Mouse (Mus musculus) c-Kit-negative CD71-positive TER-119-positive erythroid progenitor cells, embryonic 14.5 days (primary cell): ENCODE measurements at regions not wholly inside any gene's neighbourhood (a gene's known extent, or its start where the extent isn't known, plus 50 kb on each side); places are given as distances from the start of the nearest gene placed in this dataset.
A peak's percentile ranks its signal among the peaks of the same experiment; 100 is the strongest.

ENCODE experiments used
- DNase-seq: peaks from one replicate; pipeline ENCODE4 v3.0.0-alpha.2; 2013; ENCODE audit warnings: low read depth, low spot score

DNA sequence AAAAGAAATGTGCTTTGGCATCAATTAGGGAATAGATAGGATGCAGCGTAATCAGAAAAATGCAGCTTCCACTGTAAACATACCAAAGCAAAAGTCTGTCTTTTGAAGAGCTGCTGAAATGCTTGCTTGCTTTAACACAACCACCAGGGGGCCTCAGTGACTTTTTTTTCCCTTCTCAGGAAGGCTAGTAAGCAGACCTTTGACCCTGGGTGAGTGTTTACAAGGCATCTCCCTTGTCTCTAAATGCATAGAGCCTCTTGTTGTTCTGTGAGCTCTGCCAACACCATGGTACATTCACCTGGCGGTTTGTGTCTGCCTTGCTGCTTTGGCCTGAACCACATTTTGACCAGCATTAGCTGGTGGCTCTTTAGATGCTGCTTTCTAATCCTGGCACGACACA lies 191.9 kb upstream of the C9orf72 start:
- no peak for DNase-seq

DNA sequence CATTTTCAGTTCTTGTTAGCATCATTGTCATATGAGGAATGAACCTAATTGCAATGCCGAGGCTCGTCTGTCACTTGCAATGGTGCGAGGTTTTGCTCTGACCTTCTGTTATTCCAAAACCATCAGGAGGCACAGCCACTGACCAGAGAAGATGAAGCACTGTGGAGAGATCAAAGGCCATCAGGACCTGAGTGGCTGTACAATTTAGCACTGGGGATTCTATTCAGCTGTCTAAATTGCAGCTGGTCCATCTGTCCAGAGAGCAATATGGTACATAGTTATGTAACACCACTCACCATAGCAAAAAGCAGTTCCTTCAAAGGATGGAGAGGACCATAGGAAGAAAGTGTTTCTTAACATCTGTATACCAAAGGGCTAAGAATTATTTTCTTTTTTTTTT lies 187.5 kb upstream of the C9orf72 start:
- no peak for DNase-seq

DNA sequence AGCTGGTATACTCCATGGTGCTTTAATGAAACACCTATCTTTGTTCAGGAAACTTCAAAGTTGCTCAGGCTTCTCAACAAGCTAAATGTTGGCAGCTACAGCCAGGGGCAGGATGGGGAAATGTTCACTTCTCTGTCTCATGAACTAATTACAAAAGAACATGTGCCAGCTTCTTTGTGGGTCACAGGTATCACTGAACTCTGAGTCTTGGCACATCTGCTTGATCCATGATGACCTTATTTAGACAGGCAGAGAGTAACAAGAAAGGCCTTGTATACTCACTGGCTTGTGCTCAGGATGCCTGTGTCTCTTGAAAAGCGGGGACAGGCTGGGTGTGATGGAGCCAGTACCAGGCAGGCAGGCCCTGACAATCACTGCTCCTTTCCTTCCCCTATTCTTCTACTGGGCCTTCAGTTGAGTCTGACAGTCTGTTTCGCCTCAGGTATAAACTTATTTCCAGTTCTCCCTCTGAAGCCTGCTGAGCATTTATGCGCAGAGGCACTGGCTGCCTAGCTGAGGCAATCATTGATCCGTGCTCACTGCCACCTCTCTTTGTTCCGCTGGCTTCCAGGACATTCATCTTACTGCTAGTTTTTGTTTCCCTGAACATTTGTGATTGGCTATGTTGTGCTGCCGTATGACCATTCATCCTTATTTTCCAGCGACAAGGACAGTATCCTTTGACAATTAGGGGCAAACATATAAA lies 179.5 kb upstream of the C9orf72 start:
- no peak for DNase-seq

DNA sequence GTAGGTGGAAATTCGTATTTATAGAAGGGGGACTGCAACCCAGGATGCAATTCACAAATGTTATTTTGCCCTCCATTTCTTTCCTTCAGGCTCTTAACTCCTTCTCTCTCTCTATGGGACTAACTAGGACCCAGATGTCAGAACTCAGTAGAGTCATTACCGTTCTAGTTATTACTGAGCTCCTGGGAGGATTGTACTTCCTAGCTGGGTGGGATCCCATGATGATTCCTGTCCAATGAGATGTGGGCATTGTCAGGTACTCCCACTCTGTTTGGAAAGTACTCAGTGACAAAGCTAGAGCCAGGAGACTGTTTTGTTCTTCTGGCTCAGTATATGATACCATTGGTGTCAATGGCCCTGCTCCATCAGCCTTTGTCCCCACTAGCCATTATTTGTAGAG lies 178.1 kb upstream of the C9orf72 start:
- DNase-seq: no peak

DNA sequence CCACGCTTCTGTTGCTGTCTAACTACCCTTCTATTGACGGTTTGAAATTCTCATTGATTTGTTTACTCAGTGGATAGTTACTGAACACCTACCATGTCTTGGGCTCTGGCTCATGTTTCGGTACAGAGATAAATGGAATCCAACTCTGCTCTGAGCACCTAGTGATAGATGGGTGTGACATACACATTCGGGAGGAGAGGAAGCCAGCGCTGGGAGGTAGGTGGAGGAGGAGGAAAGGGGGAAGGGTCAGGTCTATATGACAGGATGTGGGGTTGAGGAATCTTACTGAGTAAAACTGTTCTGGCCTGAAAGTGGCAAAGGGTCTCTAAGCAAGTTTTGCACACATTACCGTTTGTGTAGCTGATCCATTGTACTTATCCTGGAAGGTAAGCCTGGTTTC lies 177.6 kb upstream of the C9orf72 start:
- DNase-seq: no peak

DNA sequence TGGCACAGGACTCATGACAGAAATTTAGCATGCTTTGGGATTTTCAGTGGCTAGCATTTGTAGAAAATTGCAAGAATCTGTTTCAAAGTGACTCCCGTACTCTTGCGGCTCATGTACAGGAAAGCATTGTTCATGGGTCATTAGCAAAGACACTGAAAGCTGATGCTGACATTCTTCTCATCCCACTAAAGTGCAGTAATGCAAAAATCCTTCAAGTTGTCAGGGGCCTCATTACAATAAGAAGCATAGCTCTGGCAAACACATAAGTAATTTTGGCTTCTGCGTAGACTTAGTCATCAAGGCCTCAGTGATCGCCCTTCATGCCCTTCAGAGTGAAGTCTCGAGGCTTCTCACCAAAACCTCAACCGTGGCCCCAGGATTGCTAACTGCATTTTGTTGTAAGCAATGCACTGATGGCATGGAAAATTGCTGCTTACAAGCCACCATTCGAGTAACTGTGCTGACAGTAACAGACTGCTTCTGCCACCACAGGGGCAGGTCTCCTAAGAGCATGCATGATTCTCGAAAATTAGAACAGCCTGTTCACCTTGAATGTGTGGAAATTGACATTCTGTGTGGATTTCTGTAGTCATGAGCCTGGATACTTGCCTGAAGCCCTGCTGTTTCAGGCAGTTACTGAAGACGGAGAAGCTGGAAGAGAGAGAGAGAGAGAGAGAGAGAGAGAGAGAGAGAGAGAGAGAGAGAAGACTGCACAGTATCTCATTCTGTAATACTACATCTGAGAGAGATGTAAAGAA lies 176.6 kb upstream of the C9orf72 start:
- no peak for DNase-seq

DNA sequence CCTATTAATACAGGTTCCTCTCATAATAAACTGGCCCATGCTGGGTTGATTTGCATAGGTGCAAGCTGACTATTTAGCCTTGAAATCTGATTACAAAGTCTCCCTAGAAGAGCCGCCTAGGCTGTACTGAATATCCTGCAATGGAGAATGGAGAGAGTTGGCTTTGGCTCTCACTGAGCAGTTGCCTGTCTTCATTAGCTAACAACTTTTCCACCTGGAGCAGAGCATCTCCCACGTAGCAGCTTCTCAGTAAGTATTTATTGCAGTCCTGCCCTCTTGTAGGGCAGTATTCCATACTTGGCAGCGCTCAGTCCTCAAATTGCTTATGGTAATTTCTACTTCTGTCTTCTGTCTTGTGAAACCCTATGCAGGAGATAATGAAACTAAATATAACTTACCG lies 175.8 kb upstream of the C9orf72 start:
- DNase-seq: no peak

DNA sequence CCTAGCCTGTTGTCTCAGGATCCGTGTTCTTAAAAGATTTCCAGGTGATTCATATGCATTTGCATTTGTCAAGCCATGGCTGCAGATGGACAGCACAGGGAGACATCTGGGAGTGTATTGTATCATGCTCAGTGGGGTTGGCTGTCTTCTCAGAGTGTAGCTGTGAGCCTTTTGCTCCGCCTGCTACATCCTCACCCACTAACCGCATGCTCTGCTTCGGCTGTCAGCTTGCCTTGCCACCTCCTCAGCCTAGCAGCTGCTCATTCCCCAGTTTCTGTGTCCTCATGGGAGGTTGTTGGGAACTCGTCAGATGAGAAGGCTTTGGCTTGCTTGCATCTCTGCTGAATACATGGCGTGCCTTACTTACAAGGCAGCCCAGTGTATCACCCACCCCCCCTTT lies 174.5 kb upstream of the C9orf72 start:
- no peak for DNase-seq

DNA sequence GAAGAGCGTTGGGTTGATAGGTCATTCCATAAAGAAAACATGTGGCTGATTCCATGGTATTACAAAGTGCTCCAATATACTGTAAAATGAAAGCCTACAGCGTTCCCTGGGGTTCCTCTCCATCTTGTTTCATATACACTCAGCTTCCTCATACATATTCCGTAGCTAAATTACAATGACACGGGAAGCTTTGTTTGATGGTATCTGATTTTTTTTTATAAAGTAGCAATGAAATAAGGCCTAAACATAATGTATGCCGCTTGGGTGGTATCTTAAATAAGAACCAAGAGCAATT lies 169.6 kb upstream of the C9orf72 start:
- DNase-seq: no peak

DNA sequence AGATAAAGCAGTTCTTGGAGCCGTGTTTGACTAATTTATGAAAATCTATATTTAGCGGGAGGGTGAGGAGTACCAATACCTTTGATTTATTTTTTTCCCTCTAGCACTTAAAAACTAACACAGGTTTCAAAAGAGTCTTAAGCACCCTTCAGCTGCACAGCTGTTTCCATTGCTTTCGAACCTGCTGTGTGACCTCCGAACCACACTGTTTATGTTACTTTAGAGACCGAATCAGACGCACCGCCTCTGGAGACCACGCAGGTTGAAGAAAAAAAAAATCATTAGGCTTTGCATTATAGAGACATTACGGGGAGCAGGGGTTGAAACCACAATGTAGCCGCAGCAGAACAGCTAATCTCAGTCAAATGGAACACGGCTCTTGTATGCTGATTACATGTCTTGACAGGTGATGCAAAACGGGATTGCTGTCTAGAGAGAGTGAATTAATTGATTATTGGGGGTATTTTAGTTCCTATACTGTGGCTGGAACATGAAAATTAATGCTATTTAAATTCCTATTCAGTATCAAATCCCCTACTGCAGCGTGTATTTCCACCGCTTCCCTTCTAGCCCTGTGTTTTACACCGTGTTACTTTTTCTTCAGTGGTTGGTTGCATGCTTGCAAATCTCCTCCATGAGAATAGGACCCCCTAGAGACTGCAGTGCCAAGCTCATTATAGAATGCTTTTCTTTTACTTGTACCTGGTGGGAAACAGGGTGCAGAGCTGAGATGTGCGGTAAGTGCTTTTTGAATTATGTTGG lies 169.0 kb upstream of the C9orf72 start:
- no peak for DNase-seq

DNA sequence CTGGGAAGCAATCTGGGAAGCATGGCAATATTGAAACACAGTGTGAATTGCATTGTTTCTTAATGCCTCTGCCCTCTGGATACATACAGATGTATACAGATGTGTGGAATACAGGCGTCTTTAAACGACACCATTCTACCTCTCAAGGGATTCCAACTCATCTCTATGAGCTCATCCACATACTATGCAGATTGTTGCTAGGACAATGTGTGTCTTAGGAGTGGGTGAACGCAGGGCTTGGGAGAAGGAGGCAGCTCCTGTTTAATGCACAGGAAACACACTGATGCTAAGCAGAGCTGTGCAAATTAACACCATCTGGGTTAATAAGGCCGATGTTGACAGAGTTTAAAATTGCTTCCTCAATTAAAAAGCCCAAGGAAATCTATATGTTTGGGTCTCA lies 149.8 kb upstream of the C9orf72 start:
- DNase-seq: no peak

DNA sequence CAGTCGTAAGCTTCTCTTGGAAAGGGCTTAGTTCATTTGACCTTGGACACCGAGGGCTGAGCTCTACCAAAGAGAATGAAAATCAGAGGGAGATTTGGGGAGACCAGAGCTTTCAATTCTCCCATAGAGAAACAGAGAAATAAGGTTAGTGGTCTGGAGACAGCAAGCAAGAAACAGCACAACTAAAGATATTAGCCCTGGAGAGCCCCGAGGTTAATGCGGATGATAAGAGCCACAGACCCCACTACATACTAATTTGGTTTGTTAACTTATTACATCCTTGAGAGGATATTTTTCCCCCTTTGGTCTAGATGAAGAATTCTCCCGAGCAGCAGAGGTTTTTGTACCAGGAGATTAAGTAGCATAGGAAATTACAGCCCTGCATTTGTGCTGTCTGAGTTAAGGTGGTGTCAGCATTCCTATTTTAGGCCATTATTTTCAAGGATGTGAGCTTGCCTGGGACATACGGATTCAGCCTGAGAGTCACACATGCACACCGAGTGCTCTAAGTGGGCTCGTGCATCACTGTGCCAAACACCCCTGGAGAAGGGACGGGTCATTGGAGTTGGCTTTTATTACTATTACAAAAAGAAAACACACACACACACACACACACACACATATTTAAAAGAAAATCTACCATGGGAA lies 147.4 kb upstream of the C9orf72 start:
- DNase-seq: no peak

DNA sequence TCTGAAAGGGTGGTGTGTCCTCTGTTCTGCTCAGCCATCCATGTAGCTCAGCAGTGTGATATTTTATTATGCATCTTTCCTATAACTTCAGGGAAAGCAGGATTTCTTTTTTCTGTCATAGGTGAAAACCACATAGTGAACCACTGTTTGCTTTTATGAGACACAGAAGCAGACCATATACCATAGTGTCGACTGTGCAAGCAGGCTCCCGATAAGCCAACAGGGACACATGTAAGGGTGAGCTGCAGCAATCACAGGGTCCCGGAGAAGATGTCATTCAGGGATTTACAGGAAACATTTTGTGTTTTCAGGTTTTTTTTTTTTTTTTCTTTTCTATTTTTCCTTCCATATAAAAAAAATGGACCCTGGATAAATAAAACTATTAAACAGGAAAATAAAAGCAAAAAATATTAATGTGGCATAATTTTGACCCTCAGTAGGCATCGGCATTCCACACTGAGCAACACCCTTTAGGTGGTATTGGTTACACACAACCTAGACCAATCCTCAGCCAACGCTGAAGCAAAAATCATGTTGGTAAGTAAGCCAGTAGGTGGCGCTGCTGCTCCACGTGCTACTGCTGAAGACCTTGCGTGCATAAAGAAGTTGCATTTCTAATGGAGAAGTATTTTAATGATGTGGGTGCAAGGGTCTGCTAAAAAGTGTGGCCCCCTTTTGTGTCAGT lies 146.7 kb upstream of the C9orf72 start:
- DNase-seq: peak; percentile 11

DNA sequence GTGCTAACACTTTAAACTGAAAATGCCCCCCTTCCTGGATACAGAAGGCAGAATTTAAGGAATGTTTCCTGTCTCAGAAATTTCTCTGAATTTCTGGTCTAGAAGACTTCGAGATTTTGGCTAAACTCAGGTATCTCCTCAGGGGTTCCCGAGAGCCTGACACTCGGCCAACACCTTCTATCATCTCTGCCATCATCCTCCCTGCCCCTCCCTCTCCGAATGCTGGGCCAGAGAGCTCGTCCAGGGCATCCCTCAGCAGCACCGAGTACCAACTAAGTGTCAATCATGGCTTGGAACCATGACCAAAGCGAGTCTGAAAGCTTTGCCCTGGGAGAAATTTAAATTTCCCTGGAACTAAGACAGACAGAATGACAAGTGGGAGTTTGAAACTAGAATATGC lies 138.2 kb upstream of the C9orf72 start:
- no peak for DNase-seq

DNA sequence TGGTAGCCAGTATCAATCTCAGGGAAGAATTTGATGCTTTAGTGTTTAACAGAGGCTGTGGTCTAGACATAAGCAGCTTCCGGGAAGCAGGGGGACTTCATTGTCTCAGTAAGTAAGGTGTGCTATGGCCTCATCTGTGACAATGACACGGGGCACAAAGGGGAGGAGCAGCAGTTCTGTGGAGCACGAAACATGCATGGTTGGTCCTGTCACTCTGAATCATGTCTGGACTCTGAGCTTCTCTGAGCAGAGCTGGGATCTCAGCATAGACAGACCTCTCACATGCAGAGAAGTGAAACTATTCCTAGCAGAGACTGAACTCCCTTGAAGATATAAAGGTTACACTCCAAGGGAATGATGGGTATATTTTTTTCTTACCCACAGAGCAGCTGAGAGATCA lies 136.2 kb upstream of the C9orf72 start:
- DNase-seq: no peak

DNA sequence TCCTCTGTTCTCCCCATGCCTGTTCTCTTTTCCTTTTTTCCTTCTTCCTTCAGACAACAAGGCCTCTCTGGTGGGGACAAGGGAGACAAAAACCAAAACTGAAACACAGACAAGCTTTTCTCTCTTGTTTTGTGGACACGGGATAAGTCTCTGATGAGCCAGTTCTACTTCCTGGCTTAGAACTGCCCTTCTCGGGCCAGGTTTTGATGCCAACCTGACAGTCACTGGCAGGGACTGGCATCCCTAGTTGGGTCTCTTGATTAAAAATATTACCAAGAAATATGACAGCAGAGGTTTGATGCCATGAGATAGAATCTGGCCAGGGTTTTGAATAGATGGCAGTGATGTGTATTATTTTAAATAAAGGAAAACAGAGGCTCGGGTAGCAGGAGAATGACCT lies 133.4 kb upstream of the C9orf72 start:
- DNase-seq: no peak

DNA sequence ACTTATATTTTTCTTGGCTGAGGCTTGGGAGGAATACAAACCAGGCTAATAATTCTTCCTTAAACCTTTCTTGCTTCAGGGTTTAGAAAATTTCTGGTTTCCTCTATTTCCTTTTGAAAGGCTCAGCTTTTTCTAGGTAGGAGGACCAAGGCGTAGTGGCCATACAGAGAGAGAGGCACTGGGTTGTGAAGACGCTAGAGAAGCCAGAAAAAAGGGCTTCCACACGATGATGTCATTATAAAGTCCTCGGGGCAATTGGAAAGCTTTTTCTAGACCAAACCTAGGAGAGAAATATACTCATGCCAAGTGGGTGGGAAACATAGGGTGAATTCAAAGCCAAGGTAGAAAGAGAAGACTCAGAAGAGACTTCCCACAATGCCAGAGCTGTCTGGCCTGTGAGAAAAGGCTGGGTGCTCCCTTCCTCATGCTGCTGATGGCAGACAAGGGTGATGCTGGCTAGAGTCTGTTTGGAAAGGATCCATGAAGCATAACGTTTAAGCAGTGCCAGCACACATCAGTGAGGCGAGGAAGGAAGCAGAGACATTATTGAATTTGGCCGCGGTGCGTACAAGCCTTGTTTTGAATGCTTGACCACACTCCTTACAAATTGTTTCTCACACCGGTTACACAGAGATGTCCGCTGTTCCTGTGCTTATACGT lies 131.1 kb upstream of the C9orf72 start:
- DNase-seq: no peak

DNA sequence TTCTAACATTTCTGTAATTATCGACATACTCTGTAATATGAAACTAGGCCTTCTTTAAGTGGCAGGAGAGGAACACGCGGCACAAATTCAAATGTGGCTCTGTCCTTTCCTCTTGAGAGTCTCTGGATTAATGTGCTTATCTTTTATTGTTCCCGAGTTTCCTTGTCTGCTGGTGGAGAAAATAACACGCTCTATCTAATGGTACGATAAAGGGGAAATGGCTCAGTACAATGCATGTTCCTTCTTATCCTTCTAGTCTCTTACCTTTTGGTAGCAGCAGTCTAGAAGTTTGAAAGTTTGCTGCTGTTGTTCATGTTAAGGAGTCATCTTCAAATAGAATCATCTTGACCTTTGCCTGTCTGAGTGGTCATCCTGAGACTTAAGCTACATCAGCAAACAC lies 130.1 kb upstream of the C9orf72 start:
- no peak for DNase-seq

DNA sequence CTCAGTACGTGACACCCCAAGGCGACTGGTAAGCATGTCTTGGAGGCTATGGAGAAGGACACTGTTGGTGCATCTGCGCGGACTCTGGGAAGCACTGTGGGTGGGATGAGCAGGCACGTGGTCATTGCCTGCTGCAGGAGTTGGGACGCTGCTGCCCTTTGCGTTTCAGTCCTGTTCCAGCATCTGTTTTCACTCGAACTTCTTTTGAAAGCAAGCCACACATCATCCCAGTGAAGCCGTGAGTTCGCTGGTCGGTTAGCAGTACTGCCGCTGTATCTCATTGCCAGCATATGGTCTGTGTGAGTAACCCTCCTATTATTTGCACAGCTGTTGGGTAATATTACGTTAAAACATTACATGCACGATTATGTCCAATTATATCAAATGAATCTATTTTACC lies 128.1 kb upstream of the C9orf72 start:
- DNase-seq: no peak

DNA sequence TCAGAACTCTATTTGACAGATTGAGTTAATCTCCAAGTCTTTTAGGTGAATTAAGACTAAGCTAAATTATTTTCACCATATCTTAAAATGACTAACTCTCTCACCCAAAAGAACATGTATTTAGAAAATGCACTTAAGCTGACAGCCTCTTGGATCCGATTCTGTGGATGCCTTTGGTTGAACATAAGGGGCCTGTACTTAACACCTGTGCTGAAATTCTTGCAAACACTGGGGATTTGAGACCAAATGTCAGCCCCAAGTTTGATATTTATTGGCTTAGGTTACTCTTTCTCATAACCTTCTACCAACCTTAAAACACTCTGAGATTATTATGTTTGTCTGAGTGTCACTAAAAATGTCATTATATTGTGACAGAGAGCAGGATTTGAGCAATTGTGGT lies 126.6 kb upstream of the C9orf72 start:
- DNase-seq: no peak

DNA sequence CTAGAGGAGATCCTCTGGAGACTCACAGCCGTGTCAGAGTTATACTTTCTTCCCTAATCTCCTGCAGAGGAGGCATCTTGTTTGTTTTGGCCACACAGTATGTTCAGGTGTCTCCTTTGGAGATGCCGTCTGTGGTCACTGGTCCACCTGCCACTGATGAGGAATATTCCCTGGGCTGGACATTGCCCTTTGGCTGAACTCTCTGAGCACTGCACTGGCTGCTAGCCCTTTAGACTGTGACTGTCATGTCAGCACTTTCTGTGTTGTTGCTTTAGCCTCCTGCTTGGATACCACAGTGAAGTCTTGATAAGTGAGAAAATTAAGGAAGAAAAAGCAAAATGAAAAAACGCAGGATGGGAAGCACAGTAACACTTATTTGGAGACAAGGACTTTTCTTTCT lies 124.5 kb upstream of the C9orf72 start:
- DNase-seq: no peak
